Mouse (Mus musculus) inflammation-experienced regulatory T-cells (primary cell): ENCODE data around the gene Fcrl6. TPM values are rescaled to one million over a fixed set of nuclear protein-coding genes. Genes with fewer than 3 reads are reported as not detected.

Experiments used
- polyA plus RNA-seq, 2 experiments: library from polyadenylated mRNA; unstranded; fragments of 100-300 nt; shearing (Covaris generic); gene quantifications; one replicate each; pipeline ENCODE4 v1.2.1; 2017

Fcrl6 gene
- polyA plus RNA-seq: under 1 TPM in 1 of 2 experiments, not detected in 1; 0.11 TPM

DNA sequence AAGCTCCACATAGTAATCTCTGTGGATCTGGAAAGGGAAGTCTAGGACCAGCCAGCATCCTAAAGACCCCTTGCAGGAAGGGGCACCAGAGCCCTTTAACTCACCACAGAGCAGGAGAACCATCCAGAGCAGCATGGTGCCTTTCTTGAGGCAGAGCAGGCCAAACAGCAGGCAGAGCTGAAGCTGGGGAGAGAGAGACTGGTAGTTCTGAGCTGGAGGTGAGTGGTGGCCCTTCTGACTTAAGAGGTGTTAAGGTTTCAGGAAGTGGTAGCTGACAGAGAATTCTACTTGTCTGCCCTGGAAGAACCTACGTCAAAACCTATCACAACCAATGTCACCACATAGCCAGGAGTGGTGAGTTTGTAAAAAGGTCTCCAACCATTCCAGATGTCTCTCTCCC, at the start of gene Fcrl6:
TSS of gene Fcrl6 (minus strand) at position 226 of the 400 bp plus-strand sequence.

DNA sequence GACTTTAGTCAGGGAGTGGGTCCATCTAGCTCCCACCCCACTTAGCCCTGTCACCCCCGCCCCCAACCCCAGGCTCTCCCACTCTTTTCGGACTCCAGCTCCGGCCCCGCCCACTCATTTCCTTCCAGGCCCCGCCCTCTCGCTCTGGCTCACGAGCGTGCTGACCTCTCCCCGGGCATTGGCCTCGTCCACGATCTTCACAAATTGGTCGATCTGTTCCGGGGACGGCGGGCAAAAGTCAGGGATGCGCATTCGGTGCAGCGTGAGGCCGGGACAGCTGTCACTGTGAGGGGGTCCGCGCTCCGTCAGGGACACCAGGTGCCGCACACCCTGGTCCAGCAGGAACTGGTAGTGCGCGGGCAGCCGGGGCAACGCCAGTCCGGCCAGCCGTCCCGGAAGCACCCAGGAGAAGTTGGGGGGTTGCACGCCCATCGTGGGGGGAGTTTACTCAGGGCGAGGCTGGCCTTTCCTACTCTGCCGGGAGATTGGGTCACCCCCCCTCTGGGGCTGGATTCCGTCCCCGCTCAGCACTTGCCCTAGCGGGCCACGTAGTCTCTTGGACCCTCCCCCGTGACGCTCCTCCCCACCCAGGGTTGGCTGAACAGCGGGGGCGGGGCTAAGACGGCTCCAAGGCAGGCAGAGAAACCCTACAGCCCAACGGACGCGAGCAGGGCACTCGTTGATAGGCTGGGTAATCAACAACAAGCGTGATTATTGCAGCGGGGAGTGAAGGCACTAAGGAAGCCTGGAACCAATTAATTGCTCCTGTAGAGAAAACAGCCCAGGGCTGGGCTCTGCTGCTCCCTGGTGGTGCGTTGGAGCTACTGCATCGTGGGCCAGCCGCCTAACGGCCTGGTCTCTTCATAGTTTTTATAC, 30.3 kb upstream of the Fcrl6 start, which contains the start of gene Dusp23:
TSS of gene Dusp23 (minus strand) at position 512 of the 876 bp plus-strand sequence.

DNA sequence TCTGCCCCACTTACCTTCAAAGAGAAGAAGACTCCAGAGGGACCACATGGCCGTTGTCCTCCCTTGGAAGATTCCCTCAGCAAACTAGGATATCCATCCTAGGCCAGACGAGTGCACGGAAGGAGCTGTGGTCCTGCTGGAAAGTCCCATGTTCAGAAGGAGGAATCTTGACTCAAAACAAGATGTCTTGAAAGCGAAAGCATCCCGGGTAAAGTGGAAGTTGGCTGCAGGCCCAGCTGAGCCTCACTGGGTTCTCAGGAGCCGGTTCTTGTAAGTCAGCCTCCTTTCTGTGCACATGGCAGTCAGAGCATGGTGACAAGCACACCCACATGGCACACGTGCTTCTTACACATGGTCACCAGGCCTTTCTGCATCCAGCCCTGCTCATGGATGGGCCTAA, 12.0 kb downstream of the Fcrl6 start, which contains the start of gene Slamf8:
TSS of gene Slamf8 (minus strand) at position 184 of the 400 bp plus-strand sequence.

DNA sequence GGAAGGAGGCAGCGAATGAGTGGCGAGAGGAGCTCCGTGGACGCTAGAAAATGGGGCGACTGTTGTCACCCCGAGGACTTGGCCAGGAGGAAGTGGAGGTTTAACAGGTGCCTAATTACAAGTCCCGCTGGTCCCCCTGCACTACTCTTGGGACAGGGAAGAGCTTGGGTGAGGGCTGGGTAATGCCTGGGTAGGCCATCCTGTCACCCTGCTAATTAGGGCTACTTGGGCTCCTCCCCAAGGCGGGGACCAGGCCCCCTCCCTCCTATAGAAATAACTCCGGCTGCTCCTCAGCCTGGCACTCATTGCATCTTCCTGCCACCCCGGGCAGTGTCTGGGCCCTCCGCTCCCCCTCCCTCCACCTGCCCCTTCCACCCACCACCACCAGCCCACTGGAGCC, 46.7 kb downstream of the Fcrl6 start, which contains the start of gene Vsig8:
TSS of gene Vsig8 (plus strand) at position 301 of the 400 bp plus-strand sequence.

Other genes with a start within 250 kb of the Fcrl6 start
- 10 to 100 TPM in 1 of 2 experiments, 1 to 10 TPM in 1; 8.8 to 11.6 TPM for gene Pigm, start 226.0 kb downstream of the Fcrl6 start, polyA plus RNA-seq
- 1 to 10 TPM in 1 of 2 experiments, under 1 TPM in 1; 0.36 to 1.6 TPM for gene Slamf9, start 127.2 kb downstream of the Fcrl6 start, polyA plus RNA-seq
- 1 to 10 TPM in 1 of 2 experiments, under 1 TPM in 1; 0.23 to 3.5 TPM for gene Igsf9, start 120.8 kb downstream of the Fcrl6 start, polyA plus RNA-seq
- gene Tagln2, start 102.5 kb downstream of the Fcrl6 start, polyA plus RNA-seq: 100 to 1,000 TPM; 271 to 514 TPM
- 1 to 10 TPM in 1 of 2 experiments, under 1 TPM in 1; 0.11 to 3.5 TPM for gene Cfap45, start 81.8 kb downstream of the Fcrl6 start, polyA plus RNA-seq
- not detected for gene Vsig8, start 46.6 kb downstream of the Fcrl6 start, polyA plus RNA-seq
- gene Slamf8, start 12.0 kb downstream of the Fcrl6 start, polyA plus RNA-seq: under 1 TPM in 1 of 2 experiments, not detected in 1; 0.31 TPM
- gene Dusp23, start 30.4 kb upstream of the Fcrl6 start, polyA plus RNA-seq: 1 to 10 TPM; 6.5 to 7.8 TPM
- not detected for gene Crp, start 95.5 kb upstream of the Fcrl6 start, polyA plus RNA-seq